Mouse (Mus musculus) neural tube, embryonic 13.5 days (tissue): ENCODE measurements at regions not wholly inside any gene's neighbourhood (a gene's known extent, or its start where the extent isn't known, plus 50 kb on each side); places are given as distances from the start of the nearest gene placed in this dataset.
A peak's percentile ranks its signal among the peaks of the same experiment; 100 is the strongest.

Experiments used
- ATAC-seq: fragments of 200-750 bp; cut with Nextera tagmentation; 2 replicates; pipeline ENCODE4 v1.8.0; 2017; ENCODE audit warnings: low read depth, mild to moderate bottlenecking, moderate TSS enrichment, moderate library complexity
- H3K27ac ChIP-seq: fragments of 300-500 bp; sonication (generic); replicated peaks from 2 replicates; pipeline ENCODE4 v1.5.1; 2015; ENCODE audit warnings: moderate library complexity, mild to moderate bottlenecking, inconsistent platforms
- H3K27me3 ChIP-seq: fragments of 300-500 bp; sonication (generic); 2 replicates; pipeline ENCODE4 v1.6.1; 2015; ENCODE audit warnings: mild to moderate bottlenecking, inconsistent platforms
- H3K36me3 ChIP-seq: fragments of 300-500 bp; sonication (generic); 2 replicates; pipeline ENCODE4 v1.6.1; 2015; ENCODE audit warnings: mild to moderate bottlenecking, inconsistent platforms
- H3K4me1 ChIP-seq: fragments of 300-500 bp; sonication (generic); replicated peaks from 2 replicates; pipeline ENCODE4 v1.6.1; 2015; ENCODE audit warnings: inconsistent platforms
- H3K4me2 ChIP-seq: fragments of 300-500 bp; sonication (generic); 2 replicates; pipeline ENCODE4 v1.6.1; 2015; ENCODE audit warnings: inconsistent platforms, mild to moderate bottlenecking, moderate library complexity
- H3K4me3 ChIP-seq: fragments of 300-500 bp; sonication (generic); 2 replicates; pipeline ENCODE4 v1.5.1; 2015; ENCODE audit warnings: mild to moderate bottlenecking, inconsistent platforms
- H3K9ac ChIP-seq: fragments of 300-500 bp; sonication (generic); 2 replicates; pipeline ENCODE4 v1.6.1; 2015; ENCODE audit warnings: moderate library complexity, mild to moderate bottlenecking, inconsistent platforms
- H3K9me3 ChIP-seq: fragments of 300-500 bp; sonication (generic); 2 replicates; pipeline ENCODE4 v1.6.1; 2016; ENCODE audit warnings: inconsistent platforms
- WGBS: fragments of 180-500 bp; shearing (Covaris S2); methylation state at CpG from one replicate; pipeline ENCODE4 v1.1.7; 2015; 5-methylcytosine and 5-hydroxymethylcytosine counted together

DNA sequence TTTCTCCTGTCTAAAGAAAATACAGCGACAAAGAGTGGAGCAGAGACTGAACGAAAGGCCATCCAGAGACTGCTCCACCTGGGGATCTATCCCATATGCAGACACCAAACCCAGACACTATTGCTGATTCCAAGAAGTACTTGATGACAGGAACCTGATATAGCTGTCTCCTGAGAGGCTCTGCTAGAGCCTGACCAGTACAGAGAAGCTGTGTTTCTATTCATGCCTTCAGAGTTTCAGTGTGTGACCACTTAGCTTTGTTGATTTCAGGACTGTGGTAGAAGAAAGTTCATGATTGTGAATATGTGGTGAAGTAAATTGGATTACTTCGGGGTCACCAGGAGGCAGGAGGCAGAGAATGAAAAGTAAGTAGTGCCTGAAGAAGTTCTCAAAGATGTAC lies 356.3 kb upstream of the Negr1 start:
- Histone ChIP-seq H3K9me3 (no peaks in the 10 kb centered on the region), H3K9ac (no peak overlapping the region), H3K27ac (no peak overlapping the region), H3K36me3 (no peaks in the 10 kb centered on the region), H3K4me1 (no peaks in the 10 kb centered on the region), H3K4me2 (no peak overlapping the region), H3K27me3 (no peaks in the 10 kb centered on the region), H3K4me3 (no peak overlapping the region)
- ATAC-seq, result no peak
- 91% methylated on average over 3 of the region's 3 CpGs for WGBS

DNA sequence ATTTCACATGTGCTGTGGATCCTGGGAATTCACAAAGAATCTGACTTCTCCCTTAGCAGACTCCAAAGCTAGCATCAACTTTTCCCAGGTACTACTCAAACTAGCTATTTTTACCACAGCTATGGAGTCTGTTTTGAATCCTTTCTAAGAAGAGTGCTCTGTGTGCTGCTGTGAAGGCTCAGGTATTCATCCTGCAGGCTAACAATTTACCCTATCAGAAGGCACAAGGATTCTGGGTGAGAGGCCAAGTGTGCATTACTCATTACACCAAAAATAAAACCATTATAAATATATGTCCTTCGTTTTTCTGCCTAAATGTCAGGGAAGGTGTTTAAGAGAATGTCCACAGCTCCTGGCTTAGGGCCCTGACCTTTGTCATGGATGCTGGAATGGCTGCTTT lies 353.2 kb upstream of the Negr1 start:
- Histone ChIP-seq H3K36me3 (no peaks in the 10 kb centered on the region), H3K4me1 (no peaks in the 10 kb centered on the region), H3K4me3 (no peak overlapping the region), H3K27me3 (no peaks in the 10 kb centered on the region), H3K4me2 (no peak overlapping the region), H3K9ac (no peak overlapping the region), H3K9me3 (no peaks in the 10 kb centered on the region), H3K27ac (no peak overlapping the region)
- no peak for ATAC-seq
- WGBS, result 40% methylated on average over 1 of the region's 1 CpGs

DNA sequence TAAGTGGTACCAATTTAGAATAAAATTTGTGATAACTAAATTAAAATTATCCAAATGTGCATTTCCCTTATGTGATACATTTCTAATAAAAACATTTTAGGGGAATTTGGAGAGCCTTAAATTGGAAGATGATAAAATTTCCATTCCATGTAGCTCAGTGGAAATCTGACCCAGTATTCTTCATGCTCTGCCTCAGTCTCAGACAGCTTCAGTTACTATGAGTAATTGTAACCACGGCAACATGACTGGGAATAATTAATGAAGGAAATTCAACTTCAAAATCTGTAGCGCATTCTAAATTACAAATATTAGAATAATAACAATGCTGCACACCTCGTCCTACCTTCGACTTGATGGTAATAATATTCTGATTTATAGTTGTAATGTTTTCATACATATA lies 350.8 kb upstream of the Negr1 start:
- WGBS, result 81% methylated on average over 4 of the region's 4 CpGs

DNA sequence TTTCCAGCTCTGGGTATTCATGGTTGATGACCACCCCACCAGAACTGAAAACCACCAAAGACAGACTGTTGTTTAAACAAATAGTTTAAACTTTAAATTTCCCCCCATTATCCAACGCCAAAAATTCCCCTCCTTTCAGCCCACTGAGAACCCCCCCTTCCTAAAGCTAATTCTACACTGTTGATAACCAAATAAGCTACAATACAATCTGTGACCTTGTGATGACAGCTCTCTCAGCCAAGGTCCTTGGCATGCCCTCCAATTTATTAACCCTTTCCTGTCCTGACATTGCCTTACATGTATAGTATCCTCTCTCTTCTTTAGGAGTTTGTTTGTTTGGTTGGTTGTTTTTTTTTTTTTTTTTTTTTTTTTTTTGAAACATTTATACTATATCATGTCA lies 346.8 kb upstream of the Negr1 start:
- H3K9me3 ChIP-seq, result no peaks in the 10 kb centered on the region
- H3K4me1 ChIP-seq, result no peaks in the 10 kb centered on the region
- H3K4me3 ChIP-seq, result no peak overlapping the region
- H3K4me2 ChIP-seq, result no peak overlapping the region
- 77% methylated on average over 1 of the region's 1 CpGs for WGBS
- no peak for ATAC-seq
- no peaks in the 10 kb centered on the region for H3K27me3 ChIP-seq
- H3K9ac ChIP-seq, result no peak overlapping the region
- H3K36me3 ChIP-seq, result no peaks in the 10 kb centered on the region
- no peak overlapping the region for H3K27ac ChIP-seq

More for the DNA sequence above, 350.8 kb upstream of the Negr1 start:
- Histone ChIP-seq H3K27ac (no peak overlapping the region), H3K27me3 (no peaks in the 10 kb centered on the region), H3K36me3 (no peaks in the 10 kb centered on the region), H3K9me3 (no peaks in the 10 kb centered on the region), H3K4me2 (no peak overlapping the region), H3K9ac (no peak overlapping the region), H3K4me3 (no peak overlapping the region), H3K4me1 (no peaks in the 10 kb centered on the region)
- no peak for ATAC-seq

DNA sequence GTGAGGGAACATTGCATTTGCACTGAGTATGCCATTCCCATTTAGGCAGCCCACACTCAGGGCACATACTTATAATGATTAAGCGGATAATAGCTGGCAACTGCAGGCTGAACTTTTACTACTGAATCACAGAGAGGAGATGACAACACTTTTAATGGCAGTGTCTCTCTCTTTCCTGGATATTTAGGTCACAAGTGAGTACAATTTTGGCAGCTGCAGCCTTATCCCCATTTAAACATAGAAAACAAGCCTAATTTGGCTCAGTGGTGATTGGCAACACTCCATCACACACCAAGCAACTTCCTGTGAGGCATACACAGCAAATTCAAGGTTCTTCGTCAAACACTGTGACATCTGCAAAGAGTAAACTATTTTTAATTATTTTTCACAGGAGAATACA lies 329.5 kb upstream of the Negr1 start:
- H3K27ac ChIP-seq, result no peak overlapping the region
- no peak overlapping the region for H3K4me3 ChIP-seq
- H3K9ac ChIP-seq, result no peak overlapping the region
- no peaks in the 10 kb centered on the region for H3K36me3 ChIP-seq
- ATAC-seq, result no peak
- H3K27me3 ChIP-seq, result no peaks in the 10 kb centered on the region
- H3K4me2 ChIP-seq, result no peak overlapping the region
- no peaks in the 10 kb centered on the region for H3K9me3 ChIP-seq
- H3K4me1 ChIP-seq, result no peaks in the 10 kb centered on the region
- 93% methylated on average over 2 of the region's 2 CpGs for WGBS

DNA sequence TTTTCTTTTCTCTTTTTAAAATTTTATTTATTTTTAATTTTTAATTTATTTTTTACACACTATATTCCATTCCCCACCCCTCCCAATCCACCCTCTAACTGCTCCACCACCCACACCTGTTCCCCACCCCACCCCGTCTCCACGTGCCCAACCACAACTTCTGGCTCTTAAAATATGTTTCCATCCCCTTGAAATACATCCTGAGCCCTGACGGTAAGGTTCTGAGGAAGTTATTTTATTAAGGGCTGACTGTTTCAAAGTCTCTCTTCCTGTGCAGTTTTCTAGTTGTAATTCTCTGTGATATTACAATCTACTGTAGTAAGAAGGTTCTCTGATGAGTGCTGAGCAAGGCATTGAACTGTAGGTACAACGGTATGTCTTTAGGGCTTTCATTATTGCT lies 325.6 kb upstream of the Negr1 start:
- Histone ChIP-seq H3K9ac (no peak overlapping the region), H3K4me1 (no peaks in the 10 kb centered on the region), H3K9me3 (no peaks in the 10 kb centered on the region), H3K36me3 (no peaks in the 10 kb centered on the region), H3K4me2 (no peak overlapping the region), H3K27me3 (no peaks in the 10 kb centered on the region), H3K4me3 (no peak overlapping the region), H3K27ac (no peak overlapping the region)
- WGBS, result 90% methylated on average over 4 of the region's 4 CpGs
- no peak for ATAC-seq

DNA sequence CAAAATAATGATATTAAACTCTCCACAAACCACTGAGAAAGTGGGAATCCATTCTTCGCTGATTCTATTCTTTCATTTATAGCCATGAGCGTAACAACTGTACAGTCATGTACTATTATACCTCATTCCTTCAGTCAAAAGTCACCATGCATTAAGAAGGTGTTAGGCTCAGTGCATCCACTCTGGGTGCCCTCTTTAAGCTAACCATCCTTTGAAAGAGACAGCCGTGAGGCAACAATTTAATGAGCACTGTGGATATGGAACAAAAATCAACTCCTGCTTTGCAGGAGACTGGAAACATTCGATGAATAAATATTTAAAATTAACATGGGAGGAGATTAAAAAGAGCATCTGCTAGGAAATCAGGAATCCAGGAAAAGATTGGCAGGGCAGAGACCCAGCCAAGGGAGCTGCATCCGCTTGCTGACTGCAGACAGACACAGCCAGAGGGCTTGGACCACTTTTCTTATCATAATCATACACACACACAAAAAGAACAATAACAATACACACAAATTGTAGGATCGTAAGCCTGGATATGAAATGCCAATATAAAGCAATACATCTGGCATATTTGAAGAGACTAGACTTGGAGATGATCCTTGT lies 309.2 kb upstream of the Negr1 start:
- H3K9me3 ChIP-seq, result no peaks in the 10 kb centered on the region
- H3K27ac ChIP-seq, result no peak overlapping the region
- no peaks in the 10 kb centered on the region for H3K27me3 ChIP-seq
- H3K4me3 ChIP-seq, result no peak overlapping the region
- no peak for ATAC-seq
- H3K4me1 ChIP-seq, result peaks cover 8% of the 10 kb centered on the region
- H3K9ac ChIP-seq, result no peak overlapping the region
- no peak overlapping the region for H3K4me2 ChIP-seq
- no peaks in the 10 kb centered on the region for H3K36me3 ChIP-seq
- WGBS, result 75% methylated on average over 6 of the region's 6 CpGs

DNA sequence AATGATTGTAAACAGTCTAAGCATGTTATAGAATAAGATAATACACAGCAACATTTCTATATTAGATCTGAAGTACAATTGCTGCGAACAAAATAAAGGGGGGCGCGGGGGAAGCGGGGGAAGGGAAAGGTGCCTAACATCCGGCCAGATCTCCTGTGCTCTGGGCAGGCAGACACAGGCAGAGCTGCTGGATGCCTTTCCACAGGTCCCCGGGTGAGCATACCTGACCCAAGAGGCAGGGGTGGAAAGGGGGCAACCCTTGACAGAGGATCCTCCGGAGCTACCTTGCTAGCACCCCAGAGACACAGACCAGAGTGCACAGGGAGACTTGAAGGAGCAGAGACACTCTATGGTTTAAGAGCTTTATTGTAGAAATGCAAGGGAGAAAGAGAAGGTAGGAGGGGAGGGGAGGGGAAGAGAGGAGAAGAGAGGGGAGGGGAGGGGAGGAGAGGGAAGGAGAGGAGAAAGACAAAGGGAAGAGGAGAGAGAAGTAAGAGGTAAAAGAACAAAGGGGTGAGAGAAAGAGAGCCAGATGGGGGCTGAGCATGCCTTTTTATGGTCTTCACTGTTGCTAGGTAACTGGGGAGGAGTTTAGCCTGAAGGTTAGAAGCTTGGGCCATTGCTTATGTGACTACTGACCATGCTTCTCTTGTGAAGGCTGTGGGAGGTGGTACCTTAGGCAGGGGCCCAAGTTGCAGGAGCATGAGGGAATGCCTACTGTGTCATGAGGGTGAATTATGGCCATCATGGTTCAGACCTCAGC lies 308.2 kb upstream of the Negr1 start:
- no peaks in the 10 kb centered on the region for H3K36me3 ChIP-seq
- WGBS, result 54% methylated on average over 7 of the region's 7 CpGs
- ATAC-seq, result peak; percentile 53; the same call in 1 of the 2 replicates
- H3K4me1 ChIP-seq, result peaks cover 8% of the 10 kb centered on the region
- no peak overlapping the region for H3K4me2 ChIP-seq
- H3K9me3 ChIP-seq, result no peaks in the 10 kb centered on the region
- no peak overlapping the region for H3K4me3 ChIP-seq
- H3K27ac ChIP-seq, result peak overlapping the region; percentile 14; the same call in 1 of the 2 replicates
- H3K27me3 ChIP-seq, result no peaks in the 10 kb centered on the region
- no peak overlapping the region for H3K9ac ChIP-seq

DNA sequence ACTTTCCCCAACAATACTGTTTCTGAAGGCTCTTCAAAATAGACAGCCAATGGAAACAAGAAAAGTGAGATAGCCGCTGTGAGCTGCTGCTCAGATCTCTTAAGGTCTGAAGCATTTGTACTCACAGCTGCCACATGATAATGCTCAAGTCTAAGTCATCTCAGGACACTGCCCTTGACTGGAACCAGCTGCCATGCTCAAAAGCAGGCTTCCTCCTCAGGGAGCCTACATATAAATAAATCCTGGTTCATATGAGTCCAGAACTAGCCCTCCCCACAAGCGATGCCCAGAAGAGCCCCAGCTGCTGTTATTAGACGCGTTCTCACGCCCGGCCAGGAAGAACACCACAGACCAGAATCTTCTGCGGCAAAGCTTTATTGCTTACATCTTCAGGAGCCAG lies 304.9 kb upstream of the Negr1 start:
- H3K27me3 ChIP-seq, result no peaks in the 10 kb centered on the region
- no peak overlapping the region for H3K9ac ChIP-seq
- no peak overlapping the region for H3K4me3 ChIP-seq
- no peak for ATAC-seq
- no peak overlapping the region for H3K4me2 ChIP-seq
- H3K4me1 ChIP-seq, result peaks cover 8% of the 10 kb centered on the region
- H3K36me3 ChIP-seq, result no peaks in the 10 kb centered on the region
- no peak overlapping the region for H3K27ac ChIP-seq
- WGBS, result 94% methylated on average over 7 of the region's 7 CpGs
- no peaks in the 10 kb centered on the region for H3K9me3 ChIP-seq

DNA sequence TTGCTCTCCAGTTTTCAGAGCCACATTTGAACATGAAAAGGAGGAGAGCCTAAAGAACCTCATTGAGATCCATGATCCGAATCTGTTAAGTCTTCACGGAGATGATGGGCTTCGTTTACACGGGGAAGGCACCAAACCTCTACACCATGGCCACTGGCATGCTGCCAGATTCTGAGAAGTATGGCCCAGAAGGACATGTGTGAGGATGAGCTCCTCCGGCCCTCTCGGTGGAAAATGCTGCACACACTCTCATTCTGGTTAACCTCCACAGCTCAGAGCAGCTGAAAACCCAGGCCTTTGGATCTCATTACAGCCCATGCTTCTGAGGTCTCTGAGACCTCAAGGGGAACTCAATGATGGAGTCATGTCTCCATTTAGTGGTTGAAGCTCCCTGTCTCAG lies 296.9 kb upstream of the Negr1 start:
- Histone ChIP-seq H3K4me3 (no peak overlapping the region), H3K4me2 (no peak overlapping the region), H3K9me3 (no peaks in the 10 kb centered on the region), H3K9ac (no peak overlapping the region), H3K36me3 (no peaks in the 10 kb centered on the region), H3K27ac (no peak overlapping the region), H3K4me1 (no peaks in the 10 kb centered on the region), H3K27me3 (no peaks in the 10 kb centered on the region)
- 96% methylated on average over 6 of the region's 6 CpGs for WGBS
- no peak for ATAC-seq

DNA sequence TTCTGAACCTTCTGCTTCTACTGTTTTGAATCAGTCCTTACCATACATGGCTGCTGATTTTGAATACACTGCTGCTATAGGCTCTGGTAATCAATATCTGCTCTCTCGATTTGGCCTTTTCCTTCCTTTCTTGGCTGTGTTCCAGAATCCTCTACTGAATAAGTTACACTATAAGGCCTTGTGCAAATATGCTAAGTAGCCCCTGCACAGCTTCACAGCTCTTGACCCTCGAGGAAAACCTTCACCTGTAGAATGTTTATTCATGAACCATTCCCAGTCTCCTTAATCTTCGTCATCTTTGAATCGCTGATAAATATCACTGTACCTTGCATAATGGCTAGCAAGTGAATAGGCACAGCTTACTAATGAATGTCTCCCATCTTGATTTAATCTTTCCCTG lies 293.9 kb upstream of the Negr1 start:
- H3K27ac ChIP-seq, result no peak overlapping the region
- WGBS, result 57% methylated on average over 4 of the region's 4 CpGs
- H3K9me3 ChIP-seq, result no peaks in the 10 kb centered on the region
- no peak overlapping the region for H3K9ac ChIP-seq
- ATAC-seq, result no peak
- no peaks in the 10 kb centered on the region for H3K4me1 ChIP-seq
- no peaks in the 10 kb centered on the region for H3K27me3 ChIP-seq
- H3K36me3 ChIP-seq, result no peaks in the 10 kb centered on the region
- H3K4me2 ChIP-seq, result no peak overlapping the region
- H3K4me3 ChIP-seq, result no peak overlapping the region

DNA sequence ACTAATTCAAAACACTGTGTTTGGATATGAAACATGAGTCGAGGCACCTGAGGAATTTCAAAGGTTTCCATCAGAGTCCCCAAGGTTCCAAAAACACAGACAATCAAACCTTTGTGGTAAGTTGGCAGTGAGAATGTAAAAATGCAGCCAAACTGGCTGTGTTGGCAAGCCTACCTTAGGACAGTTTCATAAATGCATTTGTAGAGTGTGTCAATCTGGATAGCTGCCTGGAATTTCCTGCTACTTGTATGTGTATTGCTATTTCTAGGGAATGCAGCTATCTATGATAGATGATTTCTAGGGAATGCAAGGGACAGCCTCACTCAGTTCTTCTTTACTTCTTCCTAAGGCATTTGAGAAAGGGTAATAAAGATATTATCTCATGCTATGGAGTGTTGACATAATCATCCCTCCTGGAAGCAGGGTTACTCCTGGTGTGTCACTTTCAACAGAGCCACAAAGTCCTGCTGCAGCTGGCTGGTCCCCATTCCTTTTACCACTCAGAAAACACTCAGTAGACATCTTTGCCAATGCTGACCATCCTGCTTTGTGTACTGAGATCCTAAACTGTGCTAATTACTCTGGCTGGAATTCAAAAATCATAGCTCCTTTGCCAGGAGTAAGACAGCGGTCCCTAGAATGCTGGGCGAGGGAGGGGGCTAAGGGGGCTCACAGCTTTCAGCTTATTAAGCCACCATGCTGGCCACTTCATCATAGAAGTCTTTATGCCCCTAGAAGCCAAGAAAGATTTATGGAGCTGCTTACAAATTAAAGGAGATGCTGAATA lies 261.4 kb upstream of the Negr1 start:
- WGBS, result 52% methylated on average over 3 of the region's 3 CpGs
- Histone ChIP-seq H3K27me3 (no peaks in the 10 kb centered on the region), H3K36me3 (no peaks in the 10 kb centered on the region), H3K9me3 (no peaks in the 10 kb centered on the region), H3K9ac (no peak overlapping the region), H3K4me2 (no peak overlapping the region), H3K4me1 (peaks cover 14% of the 10 kb centered on the region), H3K27ac (no peak overlapping the region), H3K4me3 (no peak overlapping the region)
- peak; percentile 56; the same call in 1 of the 2 replicates for ATAC-seq
